8 mouse cellular contexts compared by ENCODE assay signal in the genomic region with DNA sequence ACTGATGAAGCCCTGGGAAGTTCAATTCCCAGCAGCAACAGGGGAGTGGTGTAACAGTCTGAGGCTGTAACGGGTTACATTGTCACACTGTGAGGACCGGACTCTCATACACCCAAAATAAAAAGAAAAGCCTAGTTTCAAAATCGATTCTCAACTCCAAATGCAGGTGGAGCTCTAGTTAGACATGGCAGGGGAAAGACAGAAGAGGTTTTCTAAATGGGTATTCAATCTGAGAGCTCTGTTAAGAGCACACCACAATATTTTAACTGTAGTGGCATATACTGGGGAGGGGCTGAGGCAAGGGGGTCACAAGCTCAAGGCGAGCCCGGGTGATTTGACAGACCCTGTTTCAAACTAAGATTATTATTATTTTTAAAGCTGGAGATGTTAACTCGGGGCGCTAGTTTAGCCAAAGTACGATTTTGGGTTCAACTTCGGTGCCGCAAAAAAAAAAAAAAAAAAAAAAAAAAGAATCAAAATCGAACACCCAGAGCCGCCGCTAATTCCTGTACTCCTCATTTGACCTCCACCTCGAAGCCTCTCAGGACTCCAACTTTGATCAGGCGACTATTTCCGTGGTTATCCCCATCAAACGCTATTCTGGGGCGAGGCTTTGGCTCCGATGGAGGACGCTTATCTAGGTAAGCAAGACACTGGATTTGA. TPM values are rescaled to one million over a fixed set of nuclear protein-coding genes. Genes with fewer than 3 reads are reported as not detected.
A peak's percentile ranks its signal among the peaks of the same experiment; 100 is the strongest.
DNase-seq lines count a peak whose midpoint lies in the region; ATAC-seq and TF ChIP-seq lines count a peak whose summit lies in the region.

No protein-coding gene starts in this region.

- H3K4me1 ChIP-seq in lung, adult 2 months (ENCODE audit: control insufficient read depth, insufficient read depth, low read length) = peaks cover 4% of the 10 kb centered on the region; the same call in 1 of the 2 replicates
- peaks cover 12% of the 10 kb centered on the region for H3K4me1 ChIP-seq in intestine, embryonic 16.5 days (ENCODE audit: control insufficient read depth, insufficient read depth, low read length)
- H3K4me1 ChIP-seq in olfactory bulb, adult 2 months (ENCODE audit: control insufficient read depth, insufficient read depth, low read length) = peaks cover 4% of the 10 kb centered on the region

- DNase-seq in lung, adult 2 months = no peak
- no peak for DNase-seq in lung, adult 18-20 months
- peak; percentile 18 for DNase-seq in c-Kit-positive CD71-negative TER-119-negative erythroid progenitor cells, embryonic 14.5 days (ENCODE audit: low read depth)
- no peak for DNase-seq in right cerebral cortex, postnatal 4 days
- DNase-seq in kidney, adult 11 months = no peak
- no peak for DNase-seq in B cell, adult 2 months

- no peaks in the 10 kb centered on the region for H3K9me3 ChIP-seq in intestine, embryonic 16.5 days (ENCODE audit: control insufficient read depth, low read length)

- H3K4me3 ChIP-seq in lung, adult 2 months (replicated peaks; ENCODE audit: extremely low read depth, low read depth, low read length) = peak overlapping the region; percentile 81
- peak overlapping the region; percentile 95 for H3K4me3 ChIP-seq in intestine, embryonic 16.5 days (ENCODE audit: low read length)
- H3K4me3 ChIP-seq in olfactory bulb, adult 2 months (ENCODE audit: insufficient read depth, low read depth, low read length) = peak overlapping the region; percentile 99

- WGBS in lung, adult 2 months = 3% methylated on average over 20 of the region's 20 CpGs
- WGBS in intestine, embryonic 16.5 days = 1% methylated on average over 20 of the region's 20 CpGs
- WGBS in olfactory bulb, adult 2 months = under 1% methylated on average over 20 of the region's 20 CpGs

- H3K9ac ChIP-seq in intestine, embryonic 16.5 days (ENCODE audit: low read depth, low read length) = peak overlapping the region; percentile 100

- no peak for TF ChIP-seq POLR2A in lung, adult 2 months (IDR thresholded peaks at IDR 0.05; ENCODE audit: borderline replicate concordance, extremely low read depth, low read depth, low read length)
- no peak for TF ChIP-seq POLR2A in olfactory bulb, adult 2 months (IDR thresholded peaks at IDR 0.05; ENCODE audit: insufficient read depth, low read depth, low read length)

- peaks cover 9% of the 10 kb centered on the region; the same call in 1 of the 2 replicates for H3K36me3 ChIP-seq in intestine, embryonic 16.5 days (ENCODE audit: control insufficient read depth, insufficient read depth, low read length)

- no peaks in the 10 kb centered on the region for H3K27me3 ChIP-seq in intestine, embryonic 16.5 days (replicated peaks; ENCODE audit: control insufficient read depth, insufficient read depth, low read length)

- peak overlapping the region; percentile 66 for H3K4me2 ChIP-seq in intestine, embryonic 16.5 days (ENCODE audit: low read depth, low read length)

- no peak for TF ChIP-seq CTCF in lung, adult 2 months (IDR thresholded peaks at IDR 0.05; ENCODE audit: insufficient read depth, low read length)
- no peak for TF ChIP-seq CTCF in olfactory bulb, adult 2 months (IDR thresholded peaks at IDR 0.05; ENCODE audit: insufficient read depth, low read depth, low read length)

- peak overlapping the region; percentile 94 for H3K27ac ChIP-seq in intestine, embryonic 16.5 days (ENCODE audit: low read length)
- H3K27ac ChIP-seq in olfactory bulb, adult 2 months (ENCODE audit: insufficient read depth, low read depth, low read length) = peak overlapping the region; percentile 88

- no peak for ATAC-seq in intestine, embryonic 16.5 days

RNA-seq across cellular contexts. Expression of gene Chtop, which starts 0.9 kb away (rescaled TPM):
- polyA plus RNA-seq in lung, adult 2 months (2012; rRNA removed) = 38.6 and 48.4 TPM in 2 replicates
- polyA plus RNA-seq in intestine, embryonic 16.5 days (2015; fragmentation: Nextera tagmentation; extraction: Ambion mirVana) = 90.4 and 99.8 TPM in 2 replicates
- 401 TPM in 1 of 2 replicates, not detected in the other for polyA plus RNA-seq in olfactory bulb, adult 2 months (2012; ENCODE audit: insufficient read depth, insufficient read length, low replicate concordance, missing spikeins)

RNA-seq across cellular contexts. Expression of gene S100a1, which starts 5.8 kb away (rescaled TPM):
- polyA plus RNA-seq in lung, adult 2 months (2012; rRNA removed) = 149 and 169 TPM in 2 replicates
- 142 and 192 TPM in 2 replicates for polyA plus RNA-seq in intestine, embryonic 16.5 days (2015; fragmentation: Nextera tagmentation; extraction: Ambion mirVana)
- not detected in 2 replicates for polyA plus RNA-seq in olfactory bulb, adult 2 months (2012; ENCODE audit: insufficient read depth, insufficient read length, low replicate concordance, missing spikeins)

RNA-seq across cellular contexts. Expression of gene S100a13, which starts 5.8 kb away (rescaled TPM):
- 81.0 and 103 TPM in 2 replicates for polyA plus RNA-seq in lung, adult 2 months (2012; rRNA removed)
- polyA plus RNA-seq in intestine, embryonic 16.5 days (2015; fragmentation: Nextera tagmentation; extraction: Ambion mirVana) = 38.5 and 40.8 TPM in 2 replicates
- polyA plus RNA-seq in olfactory bulb, adult 2 months (2012; ENCODE audit: insufficient read depth, insufficient read length, low replicate concordance, missing spikeins) = not detected in 2 replicates

RNA-seq across cellular contexts. Expression of gene Snapin, which starts 17.6 kb away (rescaled TPM):
- polyA plus RNA-seq in lung, adult 2 months (2012; rRNA removed) = 29.0 and 47.3 TPM in 2 replicates
- 74.7 and 79.4 TPM in 2 replicates for polyA plus RNA-seq in intestine, embryonic 16.5 days (2015; fragmentation: Nextera tagmentation; extraction: Ambion mirVana)
- not detected in 2 replicates for polyA plus RNA-seq in olfactory bulb, adult 2 months (2012; ENCODE audit: insufficient read depth, insufficient read length, low replicate concordance, missing spikeins)

RNA-seq across cellular contexts. Expression of gene S100a14, which starts 18.2 kb away (rescaled TPM):
- 1.7 and 32.5 TPM in 2 replicates for polyA plus RNA-seq in lung, adult 2 months (2012; rRNA removed)
- polyA plus RNA-seq in intestine, embryonic 16.5 days (2015; fragmentation: Nextera tagmentation; extraction: Ambion mirVana) = 7.1 and 10.7 TPM in 2 replicates
- not detected in 2 replicates for polyA plus RNA-seq in olfactory bulb, adult 2 months (2012; ENCODE audit: insufficient read depth, insufficient read length, low replicate concordance, missing spikeins)

Comparison
In these comparisons a context has a peak if more than half of its experiments do, and no peak if none do; other contexts are left out.
1. RNA of gene S100a1, which starts 5.8 kb away (polyA plus RNA-seq): 149 to 169 TPM in lung, adult 2 months and 142 to 192 TPM in intestine, embryonic 16.5 days; not detected in olfactory bulb, adult 2 months; every median in the first group is over 100 times any median in the second.
2. Peak in every context shown above with its lines, with median percentiles within 50 percentile points of each other: H3K4me3 ChIP-seq.